Mouse (Mus musculus) heart, embryonic 10.5 days (tissue): ENCODE measurements around the gene Olfr193. TPM values are rescaled to one million over a fixed set of nuclear protein-coding genes. Genes with fewer than 3 reads are reported as not detected.

Experiments
- polyA plus RNA-seq: library from polyadenylated mRNA; unstranded; fragments of >200 nt; fragmentation: Nextera tagmentation; extraction: Ambion mirVana; gene quantifications from 2 replicates; pipeline ENCODE4 v1.2.1, GENCODE M21; 2016

Gene Olfr193
- polyA plus RNA-seq, 1 experiment from 2014 or later = not detected

Other genes with a start within 250 kb of the Olfr193 start
- not detected in 2 replicates for gene Olfr177, start 237.1 kb downstream of the Olfr193 start, polyA plus RNA-seq
- not detected in 2 replicates for gene Olfr178, start 219.8 kb downstream of the Olfr193 start, polyA plus RNA-seq
- not detected in 2 replicates for gene Olfr181, start 183.1 kb downstream of the Olfr193 start, polyA plus RNA-seq
- gene Olfr180, start 182.5 kb downstream of the Olfr193 start, polyA plus RNA-seq = not detected in 2 replicates
- gene Olfr183, start 116.5 kb downstream of the Olfr193 start, polyA plus RNA-seq = not detected in 2 replicates
- not detected in 2 replicates for gene Olfr186, start 81.6 kb downstream of the Olfr193 start, polyA plus RNA-seq
- gene Olfr187, start 72.1 kb downstream of the Olfr193 start, polyA plus RNA-seq = not detected in 2 replicates
- gene Olfr190, start 33.9 kb downstream of the Olfr193 start, polyA plus RNA-seq = not detected in 2 replicates
- gene Olfr191, start 22.1 kb downstream of the Olfr193 start, polyA plus RNA-seq = not detected in 2 replicates
- not detected in 2 replicates for gene Olfr194, start 9.2 kb upstream of the Olfr193 start, polyA plus RNA-seq
- not detected in 2 replicates for gene Olfr195, start 35.2 kb upstream of the Olfr193 start, polyA plus RNA-seq
- not detected in 2 replicates for gene Olfr196, start 58.6 kb upstream of the Olfr193 start, polyA plus RNA-seq
- not detected in 2 replicates for gene Olfr198, start 91.7 kb upstream of the Olfr193 start, polyA plus RNA-seq
- gene Olfr199, start 107.9 kb upstream of the Olfr193 start, polyA plus RNA-seq = not detected in 2 replicates
- not detected in 2 replicates for gene Olfr201, start 160.8 kb upstream of the Olfr193 start, polyA plus RNA-seq
- not detected in 2 replicates for gene Olfr202, start 174.9 kb upstream of the Olfr193 start, polyA plus RNA-seq
- gene Olfr203, start 187.0 kb upstream of the Olfr193 start, polyA plus RNA-seq = not detected in 2 replicates
- not detected in 2 replicates for gene Olfr204, start 206.4 kb upstream of the Olfr193 start, polyA plus RNA-seq
- not detected in 2 replicates for gene Olfr205, start 219.3 kb upstream of the Olfr193 start, polyA plus RNA-seq
- gene Olfr206, start 237.4 kb upstream of the Olfr193 start, polyA plus RNA-seq = not detected in 2 replicates